Mouse (Mus musculus): ENCODE data around the gene 1700125H20Rik.

The 1700125H20Rik gene

DNA sequence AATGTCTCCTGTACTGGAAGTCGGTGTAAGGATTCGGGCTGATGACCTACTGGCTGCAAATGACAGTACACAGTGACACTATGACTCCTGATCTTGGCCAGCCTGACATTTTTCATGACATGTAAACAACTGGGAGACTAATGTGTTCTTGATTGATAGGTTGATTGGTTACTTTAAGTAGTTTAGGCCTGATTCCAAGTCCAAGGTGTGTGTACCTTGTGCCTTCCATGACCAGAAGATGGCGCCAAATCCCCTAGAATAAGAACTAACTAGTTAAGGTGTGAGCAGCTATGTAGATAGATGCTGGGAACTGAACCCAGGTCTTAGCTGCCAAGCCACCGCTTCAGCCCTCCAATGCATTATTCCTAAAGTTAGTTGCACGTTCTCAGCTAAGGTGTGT is 13.9 kb downstream of the 1700125H20Rik start:
- peak; percentile 62 for DNase-seq (ENCODE audit: low spot score)

DNA sequence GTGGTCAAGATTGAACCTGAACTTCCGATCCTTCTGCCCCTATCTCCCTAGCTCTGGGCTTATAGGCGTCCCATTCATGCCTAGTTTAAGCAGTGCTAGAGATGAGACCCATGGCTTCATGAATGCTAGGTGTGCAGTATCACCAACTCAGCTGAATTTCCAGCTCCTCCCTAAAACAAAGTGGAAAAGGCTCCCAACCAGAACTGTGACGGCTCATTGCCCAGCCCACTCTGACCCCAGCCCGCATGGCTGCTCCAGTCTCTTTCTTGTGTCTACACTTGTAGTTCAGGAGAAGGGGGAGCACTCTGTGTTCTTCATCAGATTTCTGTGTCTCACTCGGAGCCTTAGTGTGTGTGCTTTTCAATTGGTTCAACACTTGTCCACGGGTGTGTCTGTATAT is 14.6 kb downstream of the 1700125H20Rik start:
- DNase-seq (ENCODE audit: low spot score) = no peak

DNA sequence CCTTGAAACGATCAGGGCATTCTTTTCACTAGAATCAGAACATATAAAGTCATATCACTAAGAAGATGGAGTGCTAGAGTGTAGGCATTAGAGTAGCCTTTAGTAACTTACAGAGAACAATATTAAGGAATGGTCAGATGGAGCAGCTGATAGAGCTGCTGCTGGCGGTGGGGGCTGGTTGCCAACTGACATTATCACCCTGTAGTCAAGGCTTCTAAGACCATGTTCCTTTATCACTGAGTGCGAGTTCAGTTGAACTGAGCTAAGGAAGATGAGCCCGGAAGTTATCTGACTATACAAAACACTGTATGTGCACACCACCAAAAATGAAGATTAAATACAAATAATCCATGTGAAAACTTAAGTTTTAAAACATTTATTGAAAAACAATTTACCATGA is 18.9 kb downstream of the 1700125H20Rik start:
- no peak for DNase-seq (ENCODE audit: low spot score)

DNA sequence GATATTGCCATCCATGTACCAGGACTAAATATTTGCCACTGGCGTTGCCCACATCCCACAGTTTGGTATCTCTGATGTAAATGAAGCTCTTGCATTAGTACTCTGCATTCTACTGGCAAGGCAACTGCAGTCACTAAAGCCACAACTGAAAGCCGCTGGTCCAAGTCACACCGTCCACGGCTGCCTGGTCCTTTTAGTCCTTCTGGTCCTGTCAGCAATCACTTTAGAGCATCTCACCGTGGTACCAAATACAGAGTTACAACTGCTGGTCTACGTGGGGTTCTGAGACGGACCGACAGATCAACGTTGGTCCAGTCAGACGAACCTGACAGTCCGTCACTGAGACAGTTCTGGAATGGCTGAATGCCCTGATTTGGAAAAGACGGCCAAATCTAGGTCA is 20.5 kb downstream of the 1700125H20Rik start:
- no peak for DNase-seq (ENCODE audit: low spot score)

DNA sequence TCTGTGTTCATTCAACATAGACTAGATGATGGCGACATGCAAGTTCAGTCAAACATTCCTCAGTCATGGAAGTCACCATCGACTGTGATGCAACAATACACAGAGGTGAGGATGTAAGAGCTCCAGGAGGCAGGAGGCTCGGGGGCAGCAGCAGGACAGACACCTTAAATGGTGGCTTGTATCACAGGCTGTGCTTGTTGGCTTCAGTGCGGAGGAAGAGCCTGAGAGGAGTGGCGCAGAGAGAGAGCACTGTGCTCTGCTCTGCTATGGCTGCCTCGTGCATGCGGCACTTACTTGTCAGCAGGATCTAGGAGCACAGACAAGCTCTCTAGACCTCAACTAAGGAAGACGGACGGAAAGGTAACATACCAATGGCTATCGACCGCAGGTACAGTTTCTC is 24.0 kb downstream of the 1700125H20Rik start:
- no peak for DNase-seq (ENCODE audit: low spot score)

DNA sequence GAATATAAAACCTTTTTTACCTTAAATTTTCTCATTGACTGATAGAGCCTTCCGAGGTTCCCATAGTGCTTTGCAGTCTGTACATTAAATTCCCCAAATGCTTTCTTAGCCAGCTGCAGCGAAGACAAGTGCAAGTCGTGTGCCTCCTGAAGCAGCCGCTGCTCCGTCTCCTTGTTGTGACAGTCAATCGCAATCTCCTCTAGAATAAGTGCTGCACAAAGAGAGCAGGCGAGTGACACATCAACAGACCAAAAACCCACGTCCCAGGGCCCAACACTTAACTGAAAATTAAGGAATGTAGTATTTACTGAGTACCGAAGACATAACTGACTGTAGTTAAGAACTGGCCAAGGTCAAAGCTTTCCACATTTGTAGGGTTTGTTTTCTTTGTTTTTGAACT is 25.8 kb downstream of the 1700125H20Rik start:
- no peak for DNase-seq (ENCODE audit: low spot score)

DNA sequence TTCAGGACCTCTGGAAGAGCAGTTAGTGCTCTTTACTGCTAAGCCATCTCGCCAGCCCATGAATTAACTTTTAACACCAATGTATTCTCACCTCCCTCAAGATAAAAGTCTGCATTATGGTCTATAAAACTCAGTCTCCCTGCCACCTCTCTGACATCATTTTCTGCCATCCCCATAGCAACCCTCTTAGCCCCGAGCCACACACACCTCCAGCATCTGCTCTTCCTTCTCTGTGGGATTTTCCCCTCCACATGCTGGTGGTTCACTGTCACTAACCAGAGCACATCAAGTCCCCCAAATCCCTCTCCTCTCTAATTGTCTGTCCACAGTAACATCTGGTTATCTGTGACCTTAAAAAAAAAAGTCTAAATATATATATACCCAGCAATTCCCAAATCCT is 28.7 kb downstream of the 1700125H20Rik start:
- DNase-seq (ENCODE audit: low spot score) = no peak

DNA sequence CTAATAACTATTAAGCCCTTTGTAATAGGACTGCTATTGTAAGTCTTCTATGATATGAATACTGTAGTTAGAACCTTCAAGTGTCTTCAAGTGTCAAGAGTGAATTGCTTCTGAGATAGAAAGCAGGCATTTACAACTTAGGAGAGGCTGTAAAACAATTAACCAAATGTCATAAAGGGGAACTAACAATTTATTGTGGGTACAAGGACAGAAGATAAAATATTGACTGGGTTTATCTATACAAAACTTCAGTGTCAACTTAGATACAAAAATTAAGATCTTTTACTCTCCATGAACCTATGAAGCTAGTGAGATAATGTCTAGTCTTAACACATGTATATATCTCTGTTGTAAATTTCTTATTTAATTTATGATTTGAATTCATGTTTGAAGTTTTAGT is 36.0 kb downstream of the 1700125H20Rik start:
- no peak for DNase-seq (ENCODE audit: low spot score)

DNA sequence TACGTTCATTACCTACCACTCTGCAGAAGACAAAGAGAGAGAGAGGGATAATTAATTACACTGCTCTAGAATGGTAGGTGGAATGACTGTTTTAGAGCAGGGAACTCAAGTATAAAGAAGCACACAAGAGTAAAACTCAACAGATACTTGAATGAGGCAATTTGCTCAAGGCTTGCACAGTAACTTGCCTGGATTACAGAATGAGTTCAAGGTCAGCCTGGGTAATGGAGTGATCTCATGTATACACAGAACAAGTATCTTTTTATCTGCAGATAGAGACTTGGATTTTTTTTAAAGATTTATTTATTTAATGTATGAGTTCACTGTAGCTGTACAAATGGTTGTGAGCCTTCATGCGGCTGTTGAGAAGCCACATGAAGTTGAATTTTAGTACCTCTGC is 40.9 kb downstream of the 1700125H20Rik start:
- DNase-seq (ENCODE audit: low spot score) = no peak

DNA sequence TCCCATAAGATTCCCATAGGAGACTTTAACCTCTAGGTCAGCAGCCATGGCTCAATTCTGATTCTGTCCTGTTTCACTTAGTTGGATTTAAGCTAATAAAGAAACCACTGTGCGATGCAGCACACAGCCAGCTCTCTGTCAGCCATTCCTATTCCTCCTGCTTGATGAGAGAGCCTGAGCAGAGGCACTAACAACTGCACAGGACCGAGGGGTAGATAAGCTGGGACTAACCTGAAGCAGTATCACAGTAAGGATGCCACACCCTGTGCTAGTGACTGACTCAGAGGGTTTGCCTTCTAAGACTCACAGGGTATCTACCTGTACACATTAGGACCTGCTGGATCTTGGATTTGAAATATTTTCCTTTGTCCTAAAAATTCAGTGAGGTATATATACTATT is 43.0 kb downstream of the 1700125H20Rik start:
- no peak for DNase-seq (ENCODE audit: low spot score)

DNA sequence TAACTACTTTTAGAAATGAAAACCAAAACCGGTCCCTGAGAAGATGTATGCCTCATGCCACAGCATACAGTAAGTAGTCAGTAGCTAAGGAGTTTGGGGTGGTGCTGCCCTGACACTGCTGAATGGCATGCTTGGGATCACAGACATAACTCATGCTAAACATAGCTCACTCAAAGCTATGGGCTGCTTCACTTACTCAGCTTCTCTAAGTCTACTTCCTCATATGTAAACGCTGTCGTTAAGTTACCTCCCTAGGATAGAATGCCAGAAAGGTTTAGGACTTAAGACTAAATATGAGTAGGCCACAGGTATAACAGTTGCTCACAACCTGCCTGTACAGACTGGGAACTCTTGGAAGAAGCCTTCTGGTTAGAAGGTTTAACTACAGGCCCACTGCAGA is 44.5 kb downstream of the 1700125H20Rik start:
- DNase-seq (ENCODE audit: low spot score) = no peak

DNA sequence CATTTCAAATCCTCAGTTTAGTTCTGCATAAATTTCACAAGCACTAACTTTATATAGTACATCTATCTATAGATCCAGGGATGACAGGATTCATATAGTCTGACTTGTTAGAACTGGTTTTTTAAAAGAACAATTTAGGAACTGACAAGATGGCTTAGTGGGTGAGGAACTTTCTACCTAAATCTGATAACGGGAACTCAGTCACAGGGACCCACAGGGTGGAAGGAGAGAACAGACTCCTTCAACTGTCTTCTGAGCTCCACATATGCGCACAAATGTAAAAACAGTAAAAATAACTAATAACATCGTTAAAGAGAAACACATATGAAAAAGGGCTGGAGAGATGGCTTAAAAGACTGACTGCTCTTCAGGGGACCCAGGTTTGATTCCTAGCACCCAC is 48.8 kb downstream of the 1700125H20Rik start:
- DNase-seq (ENCODE audit: low spot score) = no peak

DNA sequence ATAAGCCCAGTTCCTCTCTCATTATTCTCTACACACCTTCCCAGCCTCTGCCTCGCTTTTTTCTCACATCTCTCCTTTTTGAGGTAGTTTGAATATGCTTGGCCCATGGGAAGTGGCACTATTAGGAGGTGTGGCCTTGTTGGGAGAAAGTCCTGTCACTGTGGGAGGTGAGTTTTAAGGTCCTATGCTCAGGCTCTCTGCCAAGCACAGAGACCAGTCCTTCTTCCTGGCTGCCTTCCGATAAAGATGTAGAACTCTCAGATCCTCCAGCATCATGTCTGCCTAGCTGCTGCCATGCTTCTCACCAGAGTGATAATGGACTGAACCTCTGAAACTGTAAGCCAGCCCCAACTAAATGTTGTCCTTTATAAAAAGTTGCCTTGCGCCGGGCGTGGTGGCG is 52.4 kb downstream of the 1700125H20Rik start:
- no peak for DNase-seq (ENCODE audit: low spot score)

DNA sequence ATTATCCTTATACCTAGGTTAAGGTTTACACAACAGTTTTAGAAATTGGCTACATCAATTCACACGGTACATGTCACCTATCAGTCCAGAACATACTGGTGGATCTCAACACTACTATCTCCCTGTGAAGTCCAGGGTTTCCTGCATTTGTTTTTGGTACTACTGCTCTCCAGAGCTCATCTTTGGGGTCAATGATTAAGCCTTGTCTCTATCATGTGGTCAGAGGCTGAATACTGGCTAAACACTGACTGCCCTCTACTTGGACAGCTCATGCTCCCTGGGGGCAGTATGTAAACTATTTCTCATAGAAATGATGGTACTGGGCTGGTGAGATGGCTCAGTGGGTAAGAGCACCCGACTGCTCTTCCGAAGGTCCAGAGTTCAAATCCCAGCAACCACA is 53.0 kb downstream of the 1700125H20Rik start:
- no peak for DNase-seq (ENCODE audit: low spot score)

Data from testis, postnatal 10 days (tissue).